Mouse (Mus musculus): ENCODE data around the gene Themis3.

Gene Themis3

DNA sequence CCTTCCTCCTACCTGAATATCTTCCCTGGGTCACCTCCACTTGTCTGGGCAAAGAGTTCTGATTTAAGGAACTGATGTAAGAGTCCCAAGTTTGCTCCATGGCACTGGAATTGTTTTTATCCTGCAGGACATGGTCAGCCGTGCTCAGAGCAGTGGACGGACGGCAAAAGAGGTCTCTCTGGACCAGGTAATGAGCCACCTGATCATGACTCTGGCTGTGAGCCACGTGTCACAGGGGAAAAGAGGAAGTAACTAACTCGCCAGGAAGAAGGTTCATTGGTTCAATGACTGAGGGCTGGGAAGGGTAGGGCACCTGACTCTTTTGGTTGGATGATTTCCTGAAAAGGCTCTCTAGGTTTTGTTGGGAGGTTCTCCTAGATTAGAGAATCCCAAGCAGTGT lies at the start of gene Themis3:
Gene Themis3, minus strand, starts transcription at position 187 of the 400 bp plus-strand sequence.
- DNase-seq, result no peak

DNA sequence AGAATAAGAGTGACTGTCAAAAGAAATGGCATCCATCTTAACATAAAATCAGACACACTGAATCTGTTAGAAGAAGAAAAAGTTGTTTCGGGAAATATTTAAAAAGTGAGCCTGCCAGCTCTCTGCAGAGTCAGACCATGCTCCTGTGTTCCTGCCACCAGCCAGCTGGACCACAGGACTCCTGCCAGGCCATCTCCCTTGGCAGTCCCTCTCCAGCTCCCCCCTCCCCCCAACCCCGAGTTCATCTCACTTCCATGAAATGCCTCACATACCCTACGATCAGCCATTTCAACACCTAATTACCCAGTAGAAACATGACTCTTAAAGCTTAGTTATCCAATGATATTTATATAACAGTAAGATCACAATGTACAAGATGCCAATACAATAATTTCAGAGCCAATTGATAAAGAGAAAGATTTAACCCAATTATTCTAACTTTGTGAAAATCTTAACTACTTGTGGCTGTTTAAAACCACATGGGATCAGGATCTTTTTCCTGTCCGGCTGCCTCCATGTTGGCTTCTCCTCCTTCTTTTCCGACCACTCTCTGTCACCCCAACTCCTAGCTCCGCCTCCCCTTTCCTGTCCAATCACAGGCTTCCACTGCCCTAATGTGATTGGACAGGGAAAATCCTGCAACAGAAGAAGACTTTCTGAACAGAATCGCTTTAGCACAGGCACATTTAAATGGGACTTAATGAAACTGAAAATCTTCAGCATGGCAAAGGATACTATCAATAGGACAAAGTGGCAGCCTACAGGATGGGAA lies 43.7 kb upstream of the Themis3 start:
- peak; percentile 67 for DNase-seq

DNA sequence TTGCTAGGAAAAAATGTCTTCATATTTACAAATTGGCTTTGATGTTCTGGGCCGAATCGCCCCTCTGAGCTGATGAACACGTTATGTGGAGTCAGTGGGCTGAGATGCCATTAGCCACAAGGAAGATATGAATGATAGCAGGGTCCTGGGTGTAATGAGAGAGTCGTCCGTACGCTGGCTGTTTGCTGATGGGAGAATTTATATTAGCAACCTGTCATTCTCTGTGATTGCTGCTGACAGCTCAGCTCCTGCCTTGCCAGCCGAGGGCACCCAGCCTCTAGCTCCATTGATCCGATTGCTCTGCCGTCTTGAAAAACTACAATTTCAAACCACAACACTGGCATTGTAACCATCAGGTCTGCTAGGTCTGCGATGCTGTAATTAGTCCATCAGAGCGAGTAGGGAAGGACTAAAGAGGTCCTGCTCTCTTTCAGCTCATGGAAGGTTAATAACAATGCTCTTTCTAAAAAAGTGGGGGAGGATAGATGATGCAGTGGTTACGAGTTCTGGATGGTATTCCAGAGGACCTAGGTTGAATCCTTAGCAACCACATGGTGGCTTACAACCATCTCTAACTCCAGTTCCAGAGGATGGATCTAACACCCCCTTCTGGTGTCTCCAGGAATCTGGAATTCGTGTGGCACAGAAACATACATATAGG lies 25.7 kb upstream of the Themis3 start:
- no peak for DNase-seq

- DNase-seq, result no peak
Measured at GRCm38 (mm10) chr17:66619255-66619826, 24.9 kb upstream of the Themis3 start.

DNA sequence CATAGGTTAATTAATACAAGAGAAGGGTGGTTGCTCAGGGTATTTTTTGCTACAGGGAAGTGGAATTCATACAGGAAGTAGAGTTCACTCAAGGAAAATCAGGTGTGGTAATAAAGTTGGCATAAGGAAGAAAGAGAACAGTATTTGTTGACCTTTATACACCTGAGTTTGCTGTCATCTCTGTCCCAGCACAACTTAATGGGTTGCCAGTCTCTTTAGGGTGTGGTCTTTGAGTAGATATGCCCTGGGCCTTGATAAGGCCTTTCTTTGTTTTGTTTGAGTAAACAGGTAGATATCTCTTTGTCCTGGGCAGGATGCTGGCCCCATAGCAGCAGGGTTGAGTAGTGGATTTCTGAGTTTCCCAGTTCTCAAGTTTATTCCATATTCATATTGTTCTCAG lies 15.6 kb upstream of the Themis3 start:
- DNase-seq, result no peak

DNA sequence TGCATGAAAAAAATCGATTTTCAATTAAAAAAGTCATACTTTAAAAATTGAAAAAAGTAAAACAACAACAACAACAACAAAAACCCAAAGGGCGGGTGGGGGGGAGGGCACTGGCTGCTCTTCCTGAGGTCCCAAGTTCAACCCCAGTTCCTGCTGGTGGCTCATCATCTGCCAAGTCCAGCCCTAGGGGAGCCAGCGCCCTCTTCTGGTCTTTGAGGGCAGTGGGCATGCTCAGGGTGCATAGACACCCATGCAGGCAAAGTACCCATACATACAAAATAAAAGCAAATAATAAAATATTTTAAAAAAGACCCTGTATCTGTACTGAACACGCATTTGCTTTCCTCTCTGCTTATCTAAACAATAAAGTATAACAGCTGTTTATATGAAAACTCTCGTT lies 10.5 kb upstream of the Themis3 start:
- DNase-seq, result no peak

- no peak for DNase-seq
Measured at GRCm38 (mm10) chr17:66601171-66601570, 6.8 kb upstream of the Themis3 start.

DNA sequence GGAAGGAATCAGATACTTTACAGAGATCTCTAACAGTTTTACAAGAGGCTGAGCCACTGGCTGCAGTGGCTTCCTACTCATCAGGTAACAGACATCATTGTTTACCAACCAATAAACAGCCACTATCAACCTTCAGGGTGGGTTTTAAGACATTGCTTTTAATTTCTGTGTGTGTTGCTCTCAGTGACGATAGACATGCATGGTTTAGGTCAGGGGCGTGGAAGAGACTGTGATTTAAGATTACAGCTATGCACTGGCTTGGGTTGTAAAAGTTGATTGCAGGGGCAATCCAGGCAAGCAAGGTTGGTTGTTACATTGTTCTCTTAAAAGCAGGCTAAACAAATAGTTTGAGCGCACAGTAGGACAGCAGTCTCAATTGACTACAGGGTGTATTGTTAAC lies 1.4 kb upstream of the Themis3 start:
- DNase-seq, result no peak

DNA sequence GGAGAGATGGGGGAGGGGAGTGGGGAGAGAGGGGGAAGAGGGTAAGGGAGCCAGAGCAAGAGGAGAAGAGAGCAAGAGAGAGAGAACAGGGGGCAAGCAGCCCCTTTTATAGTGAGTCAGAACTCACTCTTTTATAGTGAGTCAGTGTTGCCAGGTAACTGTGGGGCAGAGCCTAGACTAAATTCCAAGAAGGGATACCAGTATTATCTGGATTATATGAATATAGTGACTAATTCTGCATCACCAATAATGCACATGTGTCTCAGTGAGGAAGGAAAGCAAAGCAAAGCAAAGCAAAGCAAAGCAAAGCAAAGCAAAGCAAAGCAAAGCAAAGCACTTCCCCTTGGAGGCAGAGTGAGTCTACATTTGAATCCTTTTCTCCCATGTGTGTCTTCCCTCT lies 835 bp upstream of the Themis3 start:
- DNase-seq, result no peak

GRCm38 (mm10) chr17:66590353-66591075 lies 3.9 kb downstream of the Themis3 start:
- DNase-seq, result peak; percentile 58

GRCm38 (mm10) chr17:66589864-66590263 lies 4.6 kb downstream of the Themis3 start:
- no peak for DNase-seq

DNA sequence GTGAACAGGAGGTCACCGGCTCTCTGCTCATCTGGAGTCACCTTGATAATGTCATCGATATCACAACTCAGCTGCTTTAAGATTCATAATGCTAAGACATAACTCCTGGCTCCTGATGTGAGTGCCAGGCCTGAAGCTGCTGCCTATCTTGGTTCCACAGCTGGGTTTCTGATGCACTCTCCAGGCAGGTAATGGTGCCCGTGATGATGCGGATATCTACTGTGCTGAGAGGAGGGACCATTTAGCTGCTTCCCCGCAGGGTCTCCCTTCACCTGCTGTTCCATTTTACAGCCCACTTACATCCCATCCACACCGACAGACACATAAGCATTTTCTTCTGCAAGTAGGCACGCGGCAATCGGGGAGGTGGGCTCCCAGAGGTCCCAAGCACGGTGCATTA lies 7.7 kb downstream of the Themis3 start:
- no peak for DNase-seq

DNA sequence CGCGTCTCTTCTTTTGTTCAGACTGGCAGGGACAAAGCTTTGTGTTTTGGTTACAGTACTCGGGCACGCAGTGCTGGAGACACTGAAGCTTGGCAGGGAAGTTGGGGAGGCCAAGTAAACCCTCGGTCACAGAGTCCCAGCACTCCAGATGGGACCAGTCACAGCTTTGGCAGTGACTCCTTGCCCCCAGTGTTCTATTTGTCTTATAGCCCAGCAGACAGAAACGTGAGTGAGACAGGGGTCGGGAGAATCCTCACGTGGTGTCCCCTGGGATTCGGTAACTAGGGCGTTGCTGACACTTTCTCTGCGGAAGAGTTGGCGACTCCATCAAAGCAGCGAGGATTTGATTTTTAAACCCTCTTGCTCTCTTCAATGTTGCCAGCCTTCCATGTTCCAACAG lies 8.3 kb downstream of the Themis3 start:
- DNase-seq, result peak; percentile 52

GRCm38 (mm10) chr17:66580990-66581389 lies 13.4 kb downstream of the Themis3 start:
- no peak for DNase-seq

- peak; percentile 71 for DNase-seq
Measured at GRCm38 (mm10) chr17:66578007-66578406, 16.4 kb downstream of the Themis3 start.

DNA sequence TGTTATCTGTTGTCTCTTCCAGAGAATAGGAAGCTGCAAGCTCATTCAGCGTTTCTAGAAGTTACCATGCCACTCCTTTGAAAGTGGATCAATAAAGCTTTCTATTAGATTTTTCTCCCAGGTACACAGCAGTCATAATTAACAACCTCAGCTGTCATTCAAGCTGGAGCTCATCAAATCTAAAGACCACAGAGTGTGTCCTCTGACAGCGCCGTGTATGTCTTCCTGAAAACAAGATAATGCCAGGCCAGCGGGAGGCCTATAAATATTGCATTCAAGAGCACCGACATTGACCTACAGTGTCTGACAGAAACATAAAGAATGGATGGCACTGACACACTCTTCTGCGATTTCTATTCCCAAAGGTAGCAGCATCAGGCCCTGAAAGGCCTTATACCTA lies 16.9 kb downstream of the Themis3 start:
- DNase-seq, result no peak

DNA sequence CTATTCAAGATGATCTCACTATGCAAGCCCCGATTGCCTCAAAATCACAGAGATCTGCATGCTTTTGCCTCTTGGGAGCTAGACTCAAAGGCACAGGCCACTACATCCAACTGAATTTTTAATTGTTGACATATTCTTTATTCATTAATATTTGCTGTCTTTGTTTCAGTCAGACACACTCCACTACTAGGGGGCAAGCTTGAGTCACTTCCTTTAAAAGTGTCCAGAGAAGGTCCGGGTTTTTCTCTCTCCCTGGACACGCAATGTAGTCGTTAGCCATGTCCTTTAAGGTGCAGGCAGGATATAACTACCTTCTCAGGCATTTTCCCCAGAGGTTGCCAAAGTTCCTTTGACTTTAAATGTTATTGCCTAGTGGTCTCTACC lies 21.8 kb downstream of the Themis3 start:
- DNase-seq, result peak; percentile 72

GRCm38 (mm10) chr17:66571860-66572676 lies 22.4 kb downstream of the Themis3 start:
- DNase-seq, result no peak

- peak; percentile 87 for DNase-seq
Measured at GRCm38 (mm10) chr17:66564213-66564612, 30.2 kb downstream of the Themis3 start.

GRCm38 (mm10) chr17:66563551-66563950 lies 30.9 kb downstream of the Themis3 start:
- DNase-seq, result no peak

DNA sequence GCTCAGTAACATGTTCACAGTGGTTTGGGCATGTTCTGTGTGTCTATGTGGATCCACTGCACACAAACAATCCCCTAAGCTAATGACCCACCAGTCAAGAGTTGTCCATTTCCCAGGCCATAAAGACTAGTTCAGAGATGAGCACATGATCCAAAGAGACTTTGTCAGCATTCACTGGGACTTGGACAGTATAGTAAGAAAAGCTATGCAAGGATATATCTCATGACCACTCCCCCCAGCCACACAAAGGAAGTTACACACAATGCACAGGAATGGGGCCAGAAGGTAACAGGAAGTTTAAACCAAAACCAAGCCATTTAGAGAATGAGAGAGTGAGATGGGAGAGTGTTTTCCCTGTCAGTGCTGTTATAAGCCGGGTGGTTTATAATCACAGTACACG lies 33.0 kb downstream of the Themis3 start:
- peak; percentile 36 for DNase-seq
